In the genomic region with DNA sequence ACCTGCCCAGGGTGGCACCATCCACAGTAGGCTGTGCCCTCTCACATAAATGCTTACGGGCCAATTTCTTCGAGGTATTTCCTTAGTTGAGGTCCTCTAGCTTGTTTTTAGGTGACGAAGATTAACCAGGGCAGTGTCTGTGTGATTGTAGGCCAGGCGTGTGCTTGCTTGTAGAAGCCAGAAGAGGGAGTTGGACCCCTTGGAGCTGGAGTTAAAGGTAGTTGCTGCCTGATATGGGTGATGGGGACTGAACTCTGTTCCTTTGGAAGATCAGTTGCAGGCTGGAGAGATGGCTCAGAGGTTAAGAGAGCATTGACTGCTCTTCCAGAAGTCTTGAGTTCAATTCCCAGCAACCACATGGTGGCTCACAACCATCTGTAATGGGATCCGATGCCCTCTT, we compare ENCODE assay signal across 8 mouse cellular contexts. TPM values are rescaled to one million over a fixed set of nuclear protein-coding genes. Genes with fewer than 3 reads are reported as not detected.
DNase-seq lines count a peak whose midpoint lies in the region; ATAC-seq and TF ChIP-seq lines count a peak whose summit lies in the region.

No protein-coding gene starts in this region.

- no peak for TF ChIP-seq POLR2A in kidney, adult 2 months (IDR thresholded peaks at IDR 0.05; ENCODE audit: low read depth, low read length)

- no peak for ATAC-seq in kidney, embryonic 14.5 days (ENCODE audit: low FRiP score, low TSS enrichment)
- ATAC-seq in hindbrain, postnatal 0 days = no peak
- ATAC-seq in midbrain, embryonic 14.5 days (ENCODE audit: low FRiP score, low TSS enrichment) = no peak

- 86% methylated on average over 5 of the region's 5 CpGs for WGBS in kidney, embryonic 14.5 days
- 74% methylated on average over 5 of the region's 5 CpGs for WGBS in kidney, adult 2 months
- WGBS in hindbrain, postnatal 0 days = 90% methylated on average over 5 of the region's 5 CpGs
- 87% methylated on average over 5 of the region's 5 CpGs for WGBS in midbrain, embryonic 14.5 days

- peaks cover 9% of the 10 kb centered on the region for H3K4me1 ChIP-seq in kidney, embryonic 14.5 days (ENCODE audit: control insufficient read depth, insufficient read depth, low read length)
- H3K4me1 ChIP-seq in kidney, adult 2 months (ENCODE audit: control insufficient read depth, insufficient read depth, low read length) = peaks cover 9% of the 10 kb centered on the region; the same call in 1 of the 2 replicates
- H3K4me1 ChIP-seq in brown adipose tissue, adult 24 weeks (ENCODE audit: control insufficient read depth, insufficient read depth, insufficient read length, low read length) = peaks cover 2% of the 10 kb centered on the region; the same call in 1 of the 2 replicates
- H3K4me1 ChIP-seq in hindbrain, postnatal 0 days (ENCODE audit: insufficient read depth, low read length) = peaks cover 8% of the 10 kb centered on the region
- H3K4me1 ChIP-seq in midbrain, embryonic 14.5 days (ENCODE audit: control insufficient read depth, insufficient read depth, low read length) = peaks cover 9% of the 10 kb centered on the region; the same call in 1 of the 2 replicates

- H3K36me3 ChIP-seq in kidney, embryonic 14.5 days (ENCODE audit: control insufficient read depth, insufficient read depth, low read length) = peaks cover 22% of the 10 kb centered on the region
- H3K36me3 ChIP-seq in kidney, adult 2 months (ENCODE audit: control insufficient read depth, insufficient read depth, low read length) = 0 out of 2 replicates have a peak, but pooled peaks cover 2% of the 10 kb centered on the region
- peaks cover 22% of the 10 kb centered on the region for H3K36me3 ChIP-seq in hindbrain, postnatal 0 days (ENCODE audit: insufficient read depth, low read length)
- peaks cover 24% of the 10 kb centered on the region for H3K36me3 ChIP-seq in midbrain, embryonic 14.5 days (ENCODE audit: control insufficient read depth, insufficient read depth, low read length)

- no peaks in the 10 kb centered on the region for H3K9me3 ChIP-seq in kidney, embryonic 14.5 days (ENCODE audit: control insufficient read depth, low read length)
- H3K9me3 ChIP-seq in hindbrain, postnatal 0 days (ENCODE audit: low read length) = no peaks in the 10 kb centered on the region
- no peaks in the 10 kb centered on the region for H3K9me3 ChIP-seq in midbrain, embryonic 14.5 days (ENCODE audit: control insufficient read depth, low read length)

- no peak for DNase-seq in kidney, adult 2 months
- no peak for DNase-seq in hindbrain, postnatal 0 days (ENCODE audit: low spot score)
- no peak for DNase-seq in midbrain, embryonic 14.5 days
- DNase-seq in spleen, postnatal 4 days (ENCODE audit: low spot score in 2 of 2) = no peak
- DNase-seq in adrenal gland, postnatal 25 days = no peak
- DNase-seq in cerebellum, postnatal 36 days = no peak

- H3K27me3 ChIP-seq in kidney, embryonic 14.5 days (ENCODE audit: control insufficient read depth, insufficient read depth, low read length) = no peaks in the 10 kb centered on the region
- H3K27me3 ChIP-seq in kidney, adult 2 months (replicated peaks; ENCODE audit: control insufficient read depth, insufficient read depth, low read length) = no peaks in the 10 kb centered on the region
- no peaks in the 10 kb centered on the region for H3K27me3 ChIP-seq in hindbrain, postnatal 0 days (ENCODE audit: insufficient read depth, low read length)
- H3K27me3 ChIP-seq in midbrain, embryonic 14.5 days (ENCODE audit: control insufficient read depth, insufficient read depth, low read length) = no peaks in the 10 kb centered on the region

- H3K4me3 ChIP-seq in kidney, embryonic 14.5 days (ENCODE audit: low read length) = peak overlapping the region; percentile 66
- no peak overlapping the region for H3K4me3 ChIP-seq in kidney, adult 2 months (ENCODE audit: insufficient read depth, low read depth, low read length)
- H3K4me3 ChIP-seq in brown adipose tissue, adult 24 weeks (ENCODE audit: insufficient read depth, low read depth, low read length) = peak overlapping the region; percentile 14; the same call in 1 of the 2 replicates
- H3K4me3 ChIP-seq in hindbrain, postnatal 0 days (ENCODE audit: low read length) = peak overlapping the region; percentile 76; the same call in 1 of the 2 replicates
- peak overlapping the region; percentile 74 for H3K4me3 ChIP-seq in midbrain, embryonic 14.5 days (replicated peaks; ENCODE audit: low read depth, low read length)

- H3K27ac ChIP-seq in kidney, embryonic 14.5 days (ENCODE audit: low read depth, low read length) = no peak overlapping the region
- no peak overlapping the region for H3K27ac ChIP-seq in kidney, adult 2 months (ENCODE audit: insufficient read depth, low read depth, low read length)
- no peak overlapping the region for H3K27ac ChIP-seq in brown adipose tissue, adult 24 weeks (replicated peaks; ENCODE audit: low read depth, low read length)
- no peak overlapping the region for H3K27ac ChIP-seq in hindbrain, postnatal 0 days
- no peak overlapping the region for H3K27ac ChIP-seq in midbrain, embryonic 14.5 days (replicated peaks; ENCODE audit: low read depth, low read length)

- H3K9ac ChIP-seq in kidney, embryonic 14.5 days (ENCODE audit: low read depth, low read length) = peak overlapping the region; percentile 78
- peak overlapping the region; percentile 68; the same call in 1 of the 2 replicates for H3K9ac ChIP-seq in hindbrain, postnatal 0 days (replicated peaks; ENCODE audit: low read length)
- H3K9ac ChIP-seq in midbrain, embryonic 14.5 days (replicated peaks; ENCODE audit: low read length) = no peak overlapping the region

- H3K4me2 ChIP-seq in kidney, embryonic 14.5 days (replicated peaks; ENCODE audit: low read depth, low read length) = peak overlapping the region; percentile 81
- peak overlapping the region; percentile 61 for H3K4me2 ChIP-seq in hindbrain, postnatal 0 days (ENCODE audit: low read depth, low read length)
- peak overlapping the region; percentile 87 for H3K4me2 ChIP-seq in midbrain, embryonic 14.5 days (ENCODE audit: low read length)

- no peak; the same call in 1 of the 2 replicates for TF ChIP-seq CTCF in kidney, adult 2 months (conservative IDR thresholded peaks at IDR 0.05; ENCODE audit: insufficient read depth, insufficient read length, low read depth, low read length)
- peak; percentile 33 for TF ChIP-seq CTCF in hindbrain, postnatal 0 days (IDR thresholded peaks at IDR 0.05; ENCODE audit: low read depth)

RNA-seq across cellular contexts. Expression of a gene that starts 1.1 kb away (rescaled TPM):
- polyA plus RNA-seq in kidney, embryonic 14.5 days (2014; fragmentation: Nextera tagmentation; extraction: Ambion mirVana) = 10.3 and 24.7 TPM in 2 replicates
- 17.9 and 21.9 TPM in 2 replicates for polyA plus RNA-seq in kidney, adult 2 months (2012; rRNA removed)
- polyA plus RNA-seq in brown adipose tissue, adult 24 weeks (2012; ENCODE audit: insufficient read depth, insufficient read length, missing spikeins) = 17.3 and 19.4 TPM in 2 replicates
- total RNA-seq in hindbrain, postnatal 0 days (2014; rRNA removed) = 14.8 and 23.6 TPM in 2 replicates
- polyA plus RNA-seq in hindbrain, postnatal 0 days (2015; fragmentation: Nextera tagmentation; extraction: Ambion mirVana) = 10.6 and 14.6 TPM in 2 replicates
- 5.8 and 8.0 TPM in 2 replicates for polyA plus RNA-seq in midbrain, embryonic 14.5 days (2014; fragmentation: Nextera tagmentation; extraction: Ambion mirVana)
- total RNA-seq in adrenal gland, postnatal 25 days (2021) = 52.5 and 56.9 TPM in 2 replicates

RNA-seq across cellular contexts. Expression of a gene that starts 24.2 kb away (rescaled TPM):
- 322 and 463 TPM in 2 replicates for polyA plus RNA-seq in kidney, embryonic 14.5 days (2014; fragmentation: Nextera tagmentation; extraction: Ambion mirVana)
- 150 and 168 TPM in 2 replicates for polyA plus RNA-seq in kidney, adult 2 months (2012; rRNA removed)
- 103 and 104 TPM in 2 replicates for polyA plus RNA-seq in brown adipose tissue, adult 24 weeks (2012; ENCODE audit: insufficient read depth, insufficient read length, missing spikeins)
- total RNA-seq in hindbrain, postnatal 0 days (2014; rRNA removed) = 70.5 and 105 TPM in 2 replicates
- polyA plus RNA-seq in hindbrain, postnatal 0 days (2015; fragmentation: Nextera tagmentation; extraction: Ambion mirVana) = 254 and 279 TPM in 2 replicates
- 318 and 413 TPM in 2 replicates for polyA plus RNA-seq in midbrain, embryonic 14.5 days (2014; fragmentation: Nextera tagmentation; extraction: Ambion mirVana)
- 199 and 214 TPM in 2 replicates for total RNA-seq in adrenal gland, postnatal 25 days (2021)

RNA-seq across cellular contexts. Expression of a gene that starts 24.7 kb away (rescaled TPM):
- 114 and 143 TPM in 2 replicates for polyA plus RNA-seq in kidney, embryonic 14.5 days (2014; fragmentation: Nextera tagmentation; extraction: Ambion mirVana)
- polyA plus RNA-seq in kidney, adult 2 months (2012; rRNA removed) = 368 and 453 TPM in 2 replicates
- polyA plus RNA-seq in brown adipose tissue, adult 24 weeks (2012; ENCODE audit: insufficient read depth, insufficient read length, missing spikeins) = 100 and 121 TPM in 2 replicates
- 7.2 and 17.4 TPM in 2 replicates for total RNA-seq in hindbrain, postnatal 0 days (2014; rRNA removed)
- 34.3 and 39.6 TPM in 2 replicates for polyA plus RNA-seq in hindbrain, postnatal 0 days (2015; fragmentation: Nextera tagmentation; extraction: Ambion mirVana)
- 7.2 and 16.9 TPM in 2 replicates for polyA plus RNA-seq in midbrain, embryonic 14.5 days (2014; fragmentation: Nextera tagmentation; extraction: Ambion mirVana)
- 117 and 154 TPM in 2 replicates for total RNA-seq in adrenal gland, postnatal 25 days (2021)

RNA-seq across cellular contexts. Expression of a gene that starts 34.9 kb away (rescaled TPM):
- polyA plus RNA-seq in kidney, embryonic 14.5 days (2014; fragmentation: Nextera tagmentation; extraction: Ambion mirVana) = 32.1 and 38.4 TPM in 2 replicates
- polyA plus RNA-seq in kidney, adult 2 months (2012; rRNA removed) = 48.7 and 60.1 TPM in 2 replicates
- 17.5 and 19.1 TPM in 2 replicates for polyA plus RNA-seq in brown adipose tissue, adult 24 weeks (2012; ENCODE audit: insufficient read depth, insufficient read length, missing spikeins)
- total RNA-seq in hindbrain, postnatal 0 days (2014; rRNA removed) = 4.6 and 20.0 TPM in 2 replicates
- polyA plus RNA-seq in hindbrain, postnatal 0 days (2015; fragmentation: Nextera tagmentation; extraction: Ambion mirVana) = 11.9 and 12.9 TPM in 2 replicates
- 3.2 and 15.2 TPM in 2 replicates for polyA plus RNA-seq in midbrain, embryonic 14.5 days (2014; fragmentation: Nextera tagmentation; extraction: Ambion mirVana)
- total RNA-seq in adrenal gland, postnatal 25 days (2021) = 35.2 and 51.8 TPM in 2 replicates

RNA-seq across cellular contexts. Expression of a gene that starts 48.4 kb away (rescaled TPM):
- 103 and 106 TPM in 2 replicates for polyA plus RNA-seq in kidney, embryonic 14.5 days (2014; fragmentation: Nextera tagmentation; extraction: Ambion mirVana)
- polyA plus RNA-seq in kidney, adult 2 months (2012; rRNA removed) = 176 and 192 TPM in 2 replicates
- polyA plus RNA-seq in brown adipose tissue, adult 24 weeks (2012; ENCODE audit: insufficient read depth, insufficient read length, missing spikeins) = 87.8 and 96.4 TPM in 2 replicates
- 70.6 and 72.7 TPM in 2 replicates for total RNA-seq in hindbrain, postnatal 0 days (2014; rRNA removed)
- 128 and 134 TPM in 2 replicates for polyA plus RNA-seq in hindbrain, postnatal 0 days (2015; fragmentation: Nextera tagmentation; extraction: Ambion mirVana)
- polyA plus RNA-seq in midbrain, embryonic 14.5 days (2014; fragmentation: Nextera tagmentation; extraction: Ambion mirVana) = 116 and 122 TPM in 2 replicates
- 368 and 473 TPM in 2 replicates for total RNA-seq in adrenal gland, postnatal 25 days (2021)
